Mouse (Mus musculus): ENCODE results near the gene AC134908.4.
"Not testable (repeated sequence)": the region's sequence is repeated elsewhere in the genome, so short reads cannot be mapped to it uniquely, and the experiment has no call there.

AC134908.4 gene

DNA sequence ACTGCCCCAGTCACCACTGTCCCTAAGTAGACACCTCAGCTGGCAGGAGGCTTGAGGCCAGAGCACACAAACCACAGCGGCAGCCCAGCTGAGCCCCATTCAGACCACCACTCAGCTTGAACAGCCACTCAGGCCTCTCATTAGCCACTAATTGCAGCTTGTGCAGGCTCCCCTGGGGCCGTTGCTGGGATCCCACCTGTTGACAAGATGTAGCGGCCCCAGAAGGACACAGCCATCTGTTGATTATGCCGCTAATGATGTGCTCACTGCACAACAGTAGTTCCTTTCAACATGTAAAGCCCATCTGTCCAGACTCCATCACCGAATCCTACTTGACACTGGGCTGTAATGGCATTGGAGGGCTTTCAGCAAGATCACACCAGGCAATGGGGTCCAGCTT, 29.6 kb downstream of the AC134908.4 start:
- DNase-seq, result no peak

DNA sequence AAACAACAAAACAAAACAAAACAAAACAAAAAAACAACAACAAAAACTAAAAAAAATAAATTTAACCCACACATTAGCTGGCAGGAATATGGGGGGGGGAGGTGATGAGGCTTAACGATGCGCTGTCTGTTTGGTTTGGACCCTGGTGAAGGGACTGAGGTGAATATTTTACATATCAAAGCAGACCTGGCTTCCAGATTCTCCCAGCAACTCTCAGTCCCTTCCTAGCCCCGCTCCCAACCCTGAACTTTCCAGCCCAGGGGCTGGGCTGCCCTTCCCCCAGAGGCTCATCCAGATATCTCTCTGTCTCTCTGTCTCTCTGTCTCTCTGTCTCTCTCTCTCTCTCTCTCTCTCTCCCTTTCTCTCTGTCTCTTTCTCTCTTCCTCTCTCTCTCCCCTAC, 32.9 kb downstream of the AC134908.4 start:
- no peak for DNase-seq

DNA sequence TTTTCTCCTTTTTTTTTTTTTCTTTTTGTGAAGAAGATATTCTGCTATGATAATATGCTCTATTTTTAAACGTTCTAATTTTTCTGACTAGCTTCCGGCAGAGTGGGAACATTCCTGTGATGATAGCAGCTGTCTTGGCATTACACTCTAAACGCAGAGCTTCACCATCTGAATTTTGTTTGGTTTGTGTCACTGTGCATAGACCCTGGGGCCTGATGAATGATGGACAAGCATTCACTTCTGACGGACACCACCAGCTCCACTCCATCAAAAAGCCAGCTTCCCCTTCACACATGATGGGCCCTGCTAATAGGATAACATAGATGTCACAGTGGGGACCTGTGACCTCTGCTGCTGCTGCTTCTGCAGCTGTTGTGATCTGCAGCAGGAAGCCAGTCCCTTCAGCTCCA, 33.9 kb downstream of the AC134908.4 start:
- DNase-seq, result no peak

DNA sequence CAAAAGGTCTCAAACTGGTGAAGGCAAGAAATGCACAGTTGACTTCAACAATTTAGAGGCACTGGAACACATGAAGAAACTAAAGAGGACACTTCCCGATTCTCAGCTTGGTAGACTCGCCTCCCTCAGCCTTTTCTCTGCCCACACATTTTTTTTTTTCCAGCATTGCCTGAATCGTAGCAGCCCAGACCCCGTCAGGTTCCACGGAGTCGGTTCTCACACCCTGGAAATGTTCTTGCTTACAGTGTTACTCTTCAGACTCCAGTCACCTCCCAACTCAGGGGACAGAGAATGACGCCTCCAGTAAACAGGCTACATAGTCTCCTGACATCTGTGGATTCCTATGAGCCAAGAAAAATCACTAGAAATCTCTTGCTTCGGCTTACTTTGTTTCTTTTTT, 35.3 kb downstream of the AC134908.4 start:
- DNase-seq, result no peak

DNA sequence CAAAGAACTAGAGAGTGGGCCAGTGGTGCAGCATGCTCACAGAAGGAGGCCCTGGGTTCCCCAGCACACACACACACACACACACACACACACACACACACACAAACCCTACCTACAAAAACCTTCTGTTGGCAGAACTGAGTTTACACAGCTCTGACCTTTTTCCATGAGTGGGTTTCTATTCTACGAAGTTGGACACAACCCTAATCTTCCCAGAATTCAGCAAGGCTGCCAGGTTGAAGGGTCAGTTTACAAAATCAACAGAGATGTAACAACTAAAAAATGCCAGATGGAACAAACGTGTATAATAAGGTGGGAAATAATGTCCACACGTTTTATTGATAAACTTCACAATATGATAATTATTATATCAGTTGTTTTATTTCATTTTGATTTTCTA, 37.8 kb downstream of the AC134908.4 start:
- DNase-seq, result no peak

DNA sequence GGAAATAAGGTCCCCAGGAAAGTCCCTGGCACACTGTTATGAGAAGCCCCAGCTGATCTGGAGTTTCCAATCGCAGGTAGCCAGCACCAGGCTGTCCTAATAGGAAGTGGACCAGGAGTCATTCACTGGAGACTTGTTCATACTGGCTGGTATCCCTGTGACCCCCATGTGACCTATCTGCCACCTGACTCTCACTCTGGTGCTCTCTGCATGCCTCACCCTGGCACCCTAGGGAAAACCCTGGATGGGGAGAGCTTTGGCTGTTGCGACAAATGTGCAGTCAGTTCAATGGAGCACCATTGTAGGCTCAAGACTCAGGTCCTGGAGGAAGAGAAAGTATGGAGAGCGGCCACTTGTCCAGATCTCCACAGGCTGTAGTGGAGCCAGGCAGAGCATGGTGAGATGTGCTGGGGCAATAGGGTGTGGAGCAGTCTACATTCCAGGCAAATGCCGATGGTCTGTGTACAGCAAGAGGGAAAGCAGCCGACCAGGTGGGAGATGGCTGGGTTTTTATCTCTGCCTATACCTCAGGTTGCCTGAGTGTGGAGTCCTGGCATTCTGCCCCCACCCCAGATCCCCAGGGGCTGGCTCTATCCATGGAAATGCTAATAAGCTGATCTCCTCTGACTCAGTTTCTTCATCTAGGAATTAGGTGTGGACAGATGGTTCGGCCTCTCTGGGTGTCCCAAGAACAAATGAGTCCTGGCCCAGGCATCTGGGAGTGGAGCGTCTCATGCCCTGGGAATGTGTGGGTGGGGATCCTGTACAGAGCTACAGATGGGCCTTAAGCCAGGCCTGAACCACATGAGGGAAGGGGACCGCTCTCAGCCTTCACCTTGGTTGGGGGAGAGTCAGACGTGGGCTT, 38.8 kb downstream of the AC134908.4 start:
- DNase-seq, result peak; percentile 50 to 55

DNA sequence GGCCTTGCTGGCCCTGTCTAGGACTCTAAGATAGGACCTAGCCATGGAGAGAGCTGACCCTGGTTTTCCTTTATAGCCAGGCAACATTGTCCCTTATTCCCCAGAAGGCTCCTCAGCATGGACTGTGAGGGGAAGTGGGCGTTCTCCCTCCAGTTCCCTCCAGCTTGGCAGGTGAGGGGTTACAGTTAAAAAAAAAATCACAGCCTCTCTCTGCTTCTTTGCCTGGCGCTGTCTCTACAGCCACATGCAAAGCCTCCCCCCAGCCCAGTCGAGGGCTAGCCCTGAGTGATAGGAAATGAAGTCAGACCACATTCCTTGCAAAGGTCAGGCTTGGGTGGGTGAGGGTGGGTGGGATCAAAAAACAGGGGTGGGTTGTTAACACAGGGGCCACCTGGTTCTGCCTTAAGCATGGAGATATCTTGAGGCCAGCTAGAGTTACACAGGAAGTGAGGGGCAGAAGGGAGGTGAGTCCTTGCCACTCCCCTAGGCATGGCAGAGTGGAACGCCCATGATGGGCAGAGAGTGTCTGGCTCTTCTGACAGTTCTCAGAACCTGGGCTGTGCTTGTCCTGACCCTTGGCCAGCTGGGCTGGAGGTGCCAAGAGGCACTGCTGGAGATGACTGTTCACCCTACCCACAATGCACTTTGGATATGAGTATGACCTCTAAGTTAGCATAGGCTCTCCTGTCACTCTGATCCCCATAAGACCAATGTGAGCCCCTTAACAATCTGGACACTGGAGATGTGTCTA, 39.7 kb downstream of the AC134908.4 start:
- DNase-seq, result peak in 1 of 2 experiments; percentile 12

DNA sequence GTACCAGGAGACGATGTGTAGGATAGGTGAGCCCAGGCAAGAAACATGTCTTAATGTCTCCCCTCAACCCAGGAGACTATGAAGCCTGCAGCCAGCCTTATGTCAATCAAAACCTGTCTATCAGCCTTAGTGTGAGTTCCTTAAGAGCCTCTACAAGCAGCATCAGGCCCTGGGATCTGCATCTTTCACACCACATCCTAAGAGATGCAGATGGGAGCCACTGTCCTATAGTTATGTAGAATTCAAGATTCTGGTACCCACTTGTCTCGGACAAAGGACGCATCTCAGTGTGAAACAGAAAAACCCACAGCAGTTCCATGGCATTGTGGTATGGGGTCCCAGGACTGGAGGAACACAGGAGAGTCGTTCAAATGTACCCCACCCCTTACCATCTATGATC, 40.4 kb downstream of the AC134908.4 start:
- no peak for DNase-seq

DNA sequence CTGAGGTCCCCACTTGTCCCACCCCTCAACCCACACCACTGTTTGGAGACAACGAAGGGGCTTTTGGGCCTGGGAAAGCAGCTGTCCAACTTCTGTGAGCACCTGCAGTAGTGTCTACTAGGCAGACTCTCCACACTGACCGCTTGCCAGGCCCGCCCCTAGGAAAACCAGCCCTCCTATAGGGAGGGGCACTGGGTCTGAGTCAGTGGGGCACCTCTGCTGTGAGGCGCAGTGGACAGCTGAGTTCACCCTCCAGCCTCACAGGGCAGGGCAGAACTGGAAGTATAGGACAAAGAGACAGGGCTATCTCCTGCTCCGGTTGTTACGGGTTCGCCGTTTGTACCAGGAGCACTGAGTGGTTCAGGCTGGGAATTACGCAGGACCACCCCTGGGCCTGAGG, 41.2 kb downstream of the AC134908.4 start, which contains the start of gene Msln:
Gene Msln (minus strand): TSS at position 138 of the 400 bp plus-strand sequence.
- DNase-seq, result peak in 1 of 2 experiments; percentile 32

DNA sequence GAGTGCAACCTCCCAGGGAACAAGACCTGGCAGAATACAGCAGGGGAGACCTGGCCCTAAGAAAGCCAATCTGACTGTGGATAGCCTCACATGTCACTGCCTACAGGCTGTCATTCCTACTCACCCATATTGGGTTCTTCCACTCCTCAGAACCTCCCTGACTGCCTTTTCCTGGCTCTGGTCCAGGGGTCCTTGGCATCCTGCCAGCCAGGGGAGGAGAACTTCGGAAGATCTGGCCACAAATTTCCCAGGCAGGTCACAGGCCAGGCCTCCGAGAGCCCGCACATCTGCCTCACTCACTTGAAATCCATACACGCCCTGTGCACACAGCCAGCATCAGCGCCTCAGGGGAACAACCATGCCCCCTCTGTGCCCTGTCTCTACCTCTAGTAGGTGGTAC, 44.0 kb downstream of the AC134908.4 start:
- DNase-seq, result peak; percentile 30 to 45

DNA sequence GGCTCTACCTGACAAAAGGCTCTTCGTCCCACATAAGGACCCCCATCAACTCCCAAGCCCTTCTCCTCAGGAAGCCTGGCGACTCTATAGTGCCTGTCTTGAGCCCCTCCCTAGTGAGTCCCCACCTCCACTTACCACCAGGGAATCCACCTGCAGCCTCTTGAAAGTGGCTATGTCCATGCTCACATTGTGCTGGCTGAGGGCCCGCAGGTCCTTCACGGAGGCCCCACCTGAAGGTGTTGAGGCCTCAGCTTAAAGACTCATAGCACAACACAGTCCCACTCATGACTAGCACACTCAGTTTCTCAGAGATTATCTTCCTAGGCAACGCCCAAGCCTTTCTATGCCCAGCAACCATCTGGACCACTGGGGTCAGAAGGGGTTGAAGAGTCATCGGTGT, 46.1 kb downstream of the AC134908.4 start:
- DNase-seq, result no peak

DNA sequence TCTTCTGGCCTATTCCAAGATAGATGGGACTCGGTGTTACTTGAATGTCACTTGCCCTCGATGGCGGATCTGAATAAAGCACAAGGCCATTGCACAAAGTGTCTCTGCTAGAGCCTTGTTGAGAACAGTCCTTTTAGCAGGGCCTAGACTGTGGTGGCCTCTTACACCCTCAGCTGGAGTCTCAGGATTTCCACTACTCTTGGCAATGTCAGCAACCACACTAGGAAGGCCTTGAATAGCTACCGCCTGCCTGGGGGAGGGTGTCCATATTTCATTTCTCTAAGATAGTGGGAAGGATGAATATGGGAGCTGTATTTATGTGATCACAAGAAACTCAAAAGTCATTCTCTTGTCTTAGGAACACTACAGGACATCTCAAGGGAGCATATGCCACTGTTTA, 47.2 kb downstream of the AC134908.4 start:
- no peak for DNase-seq

DNA sequence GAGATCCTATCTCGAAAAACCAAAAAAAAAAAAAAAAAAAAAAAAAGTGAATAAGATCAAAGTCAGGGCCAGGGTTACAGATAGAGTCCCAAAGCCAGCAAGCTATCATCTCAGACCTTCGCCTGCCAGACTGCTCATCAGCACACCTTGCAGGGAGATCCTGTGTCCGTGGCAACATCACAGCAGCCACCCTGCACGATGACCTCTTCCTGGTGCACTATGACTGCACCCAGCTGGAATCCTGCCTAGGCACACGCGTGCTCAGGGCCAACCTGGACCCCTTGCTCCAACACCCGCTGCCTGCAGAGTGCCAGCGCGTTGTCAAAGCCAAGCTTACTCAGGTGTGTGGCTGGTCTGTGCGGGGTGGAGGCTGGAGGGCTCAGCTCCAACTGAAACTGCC, 51.1 kb downstream of the AC134908.4 start:
- no peak for DNase-seq

DNA sequence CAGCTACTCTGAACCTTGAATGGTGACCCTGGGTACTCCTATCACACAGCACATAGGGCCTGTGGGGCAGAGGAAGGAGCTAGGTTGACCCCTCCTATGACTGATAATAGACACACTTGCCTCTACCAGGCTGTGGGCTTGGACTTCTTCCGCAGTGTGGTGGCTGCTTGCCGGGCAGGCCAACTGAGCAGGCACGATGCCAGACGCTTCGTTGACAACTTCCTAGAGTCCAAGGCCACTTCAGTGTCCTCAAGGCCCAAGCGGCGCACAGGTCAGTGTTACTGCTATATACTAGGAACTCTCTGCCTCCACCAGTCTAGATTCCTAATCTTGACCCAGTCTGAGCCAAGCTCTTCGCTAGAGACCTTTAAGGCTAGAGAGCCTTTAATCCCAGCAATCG, 51.6 kb downstream of the AC134908.4 start:
- DNase-seq, result no peak

DNA sequence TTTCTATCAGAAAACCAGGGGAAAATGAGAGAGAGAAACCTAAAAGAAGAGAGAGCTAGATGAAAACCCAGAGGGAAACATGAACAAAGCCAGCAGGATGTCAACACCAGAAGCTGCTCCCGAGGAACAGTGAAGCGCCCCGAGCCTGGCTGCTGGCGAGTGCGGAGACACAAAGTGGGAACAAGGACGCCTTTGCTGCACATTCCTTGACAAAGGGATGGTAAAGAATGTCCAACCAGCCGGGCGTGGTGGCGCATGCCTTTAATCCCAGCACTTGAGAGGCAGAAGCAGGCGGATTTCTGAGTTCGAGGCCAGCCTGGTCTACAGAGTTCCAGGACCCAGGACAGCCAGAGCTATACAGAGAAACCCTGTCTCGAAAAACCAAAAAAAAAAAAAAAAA, 54.0 kb downstream of the AC134908.4 start:
- not testable (repeated sequence) for DNase-seq

Measured in lung, adult 18-20 months (tissue).